Mouse (Mus musculus) heart, adult 11 months (tissue): ENCODE measurements around the gene Chchd3.

Experiments
- DNase-seq: peaks from one replicate; pipeline ENCODE4 v3.0.0; 2022

Gene Chchd3

GRCm38 (mm10) chr6:33059735-33060576 is at the start of gene Chchd3:
Gene Chchd3 (minus strand): TSS chr6:33060260.
- peak; percentile 100 for DNase-seq

DNA sequence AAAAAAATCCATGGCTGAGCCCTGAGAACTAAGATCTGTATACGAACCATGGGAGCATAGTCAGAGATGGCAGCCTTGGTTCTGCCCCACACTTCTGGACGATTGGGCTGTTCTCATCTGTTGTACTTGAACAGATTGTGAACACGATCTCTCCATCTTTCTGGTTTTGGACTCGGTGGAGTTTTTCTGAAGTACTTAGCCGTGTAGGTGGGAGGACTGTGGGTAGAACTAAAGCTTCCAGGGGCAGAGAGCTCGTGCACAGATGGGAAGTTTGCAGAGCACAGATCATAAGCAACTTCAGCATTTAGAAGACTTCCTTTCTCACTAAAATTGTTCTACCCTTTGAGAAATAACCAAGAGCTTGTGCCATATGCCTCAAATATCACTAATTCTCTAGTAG is 44.6 kb upstream of the Chchd3 start:
- DNase-seq: peak; percentile 41

GRCm38 (mm10) chr6:33098903-33099302 is 38.8 kb upstream of the Chchd3 start:
- DNase-seq: peak; percentile 55

DNA sequence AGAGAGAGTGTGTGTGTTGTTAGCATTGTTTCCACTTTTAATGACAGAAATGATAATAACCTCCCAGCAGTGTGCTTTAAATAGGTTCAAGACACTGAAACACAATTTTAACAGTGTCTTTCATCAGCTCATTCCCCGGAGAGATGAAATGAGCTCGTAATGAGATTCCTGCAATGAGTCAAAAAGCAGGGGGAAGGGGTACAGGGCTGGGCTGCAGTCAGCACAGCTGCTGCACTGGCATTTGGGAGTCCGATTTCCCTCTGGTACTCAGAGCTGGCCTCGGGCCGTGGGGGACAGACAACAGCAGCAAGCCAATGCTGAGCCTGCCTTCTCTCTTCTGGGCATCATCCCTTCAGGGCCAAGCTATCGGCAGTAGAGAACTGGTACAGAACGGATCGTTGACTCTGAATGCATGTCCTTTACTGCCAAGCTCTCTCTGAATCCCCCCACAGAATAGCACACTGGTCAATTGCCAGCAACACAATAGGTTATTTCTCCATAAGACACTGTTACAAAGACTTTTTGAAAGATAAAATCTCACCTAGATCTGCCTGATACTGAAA is 34.7 kb upstream of the Chchd3 start:
- DNase-seq: peak; percentile 28

DNA sequence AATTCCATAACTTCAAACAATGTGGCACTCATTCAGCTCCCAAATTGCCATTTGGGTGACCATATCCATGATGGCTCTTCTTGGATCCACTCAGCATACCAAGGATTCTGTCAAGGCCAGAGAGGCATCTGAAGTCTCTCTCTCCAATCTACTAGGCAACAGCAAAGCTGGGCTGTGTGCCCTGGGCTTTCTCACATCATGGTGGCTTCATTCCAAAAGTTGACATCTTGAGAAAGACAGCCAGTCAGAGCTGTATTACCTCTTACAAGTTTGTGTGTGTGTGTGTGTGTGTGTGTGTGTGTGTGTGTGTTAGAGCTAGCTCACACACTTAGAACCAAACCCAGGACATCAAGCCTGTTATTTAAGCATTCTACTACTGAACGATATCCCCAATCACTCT is 20.1 kb upstream of the Chchd3 start:
- peak; percentile 9 for DNase-seq

- peak; percentile 80 for DNase-seq
Observed at GRCm38 (mm10) chr6:33078260-33078936, 18.3 kb upstream of the Chchd3 start.

- DNase-seq: peak; percentile 15
Observed at GRCm38 (mm10) chr6:33066462-33066861, 6.4 kb upstream of the Chchd3 start.

GRCm38 (mm10) chr6:33059276-33059675 is 784 bp downstream of the Chchd3 start:
- peak; percentile 91 for DNase-seq

- peak; percentile 54 for DNase-seq
Observed at GRCm38 (mm10) chr6:33056392-33056791, 3.7 kb downstream of the Chchd3 start.

DNA sequence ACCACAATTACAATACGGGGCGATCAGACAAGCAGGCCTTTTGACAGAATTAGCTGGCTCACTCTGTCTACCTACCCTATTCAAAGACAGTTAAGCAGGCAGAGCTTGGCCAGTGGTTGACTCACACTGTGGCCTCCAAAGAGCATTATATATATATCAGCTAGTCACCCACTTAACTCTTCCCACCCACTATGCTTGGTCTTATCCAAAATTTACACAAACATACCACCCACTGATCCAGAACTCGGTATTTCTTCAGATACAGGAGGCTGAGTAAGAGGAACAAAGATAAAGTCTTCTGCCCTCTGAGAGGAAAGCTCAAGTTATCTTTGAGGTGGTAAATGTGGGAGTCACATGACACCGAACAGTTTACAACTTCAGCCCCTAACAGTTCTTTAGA is 4.4 kb downstream of the Chchd3 start:
- peak; percentile 54 for DNase-seq

DNA sequence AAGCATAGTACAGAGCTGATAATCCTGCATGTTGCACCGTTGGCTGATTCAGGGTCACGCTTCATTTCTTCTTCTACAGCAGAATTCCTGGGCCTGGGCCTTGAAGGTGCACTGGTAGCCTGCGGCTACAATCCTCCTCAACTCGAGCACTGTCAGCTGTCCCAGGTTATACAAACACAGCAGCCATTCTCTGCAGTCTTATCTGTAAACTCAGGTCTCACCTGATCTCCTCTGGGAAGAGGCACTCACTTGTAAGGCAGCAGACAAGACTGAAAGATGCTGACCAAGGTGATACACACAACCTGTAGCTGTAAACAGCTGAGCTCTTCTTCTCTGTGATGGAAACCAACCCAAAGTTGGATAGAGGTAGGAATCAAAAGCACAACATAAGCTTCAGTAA is 5.1 kb downstream of the Chchd3 start:
- peak; percentile 67 for DNase-seq

GRCm38 (mm10) chr6:33051642-33052041 is 8.4 kb downstream of the Chchd3 start:
- peak; percentile 72 for DNase-seq

GRCm38 (mm10) chr6:33049705-33050420 is 10.2 kb downstream of the Chchd3 start:
- DNase-seq: peak; percentile 83

DNA sequence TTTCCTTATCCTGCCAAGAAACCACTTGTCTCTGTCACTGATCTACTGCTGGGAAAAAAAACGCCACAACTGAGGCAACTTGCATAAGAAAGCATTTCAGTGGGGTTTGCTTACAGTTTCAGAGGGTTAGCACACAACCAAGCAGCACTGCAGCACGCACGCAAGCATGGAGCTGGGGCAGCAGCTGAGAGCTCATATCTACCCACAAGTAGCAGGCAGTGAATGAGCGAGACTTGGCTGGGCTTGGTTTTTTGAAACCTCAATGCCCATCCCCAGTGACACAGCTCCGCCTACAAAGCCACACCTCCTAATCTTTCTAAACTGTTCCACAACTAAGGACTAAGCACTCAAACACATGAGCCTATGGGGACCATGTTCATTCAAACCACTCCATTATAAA is 16.6 kb downstream of the Chchd3 start:
- DNase-seq: peak; percentile 70

GRCm38 (mm10) chr6:33042880-33043279 is 17.2 kb downstream of the Chchd3 start:
- peak; percentile 76 for DNase-seq

- peak; percentile 24 for DNase-seq
Observed at GRCm38 (mm10) chr6:33041978-33042377, 18.1 kb downstream of the Chchd3 start.

DNA sequence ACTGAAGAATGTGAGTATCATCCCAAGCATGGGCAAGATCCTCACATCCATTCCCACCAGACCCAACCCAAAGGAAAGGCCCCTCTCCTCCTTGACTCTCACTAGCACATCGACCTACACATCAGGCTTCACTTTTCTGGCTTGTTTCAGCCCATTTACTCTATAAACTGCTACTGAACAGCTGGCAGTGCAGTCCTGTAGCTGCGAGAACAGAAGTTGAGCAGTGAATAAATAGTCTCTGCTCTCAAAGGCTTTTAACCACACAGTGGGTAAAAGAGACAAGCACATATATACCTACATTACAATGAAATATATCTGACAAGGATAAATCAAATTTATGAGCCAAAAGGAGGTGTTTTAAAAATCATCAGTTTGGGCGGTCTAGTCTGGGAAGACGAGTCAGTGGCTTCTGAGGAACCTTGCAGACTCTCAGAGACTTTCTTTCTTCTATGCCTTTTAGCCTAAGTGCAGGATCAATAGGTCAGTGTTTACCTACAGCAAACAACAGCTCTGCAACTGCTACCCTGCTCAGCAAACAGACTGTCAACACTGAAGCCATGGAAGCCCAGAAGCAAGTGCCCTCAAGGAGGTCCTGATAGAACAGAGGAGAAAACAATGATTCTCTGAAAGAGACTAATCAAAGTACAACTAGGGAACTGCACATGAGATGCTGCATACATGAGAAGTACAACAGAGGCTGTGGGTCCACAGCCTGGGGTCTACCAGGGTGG is 19.5 kb downstream of the Chchd3 start:
- peak; percentile 58 for DNase-seq

DNA sequence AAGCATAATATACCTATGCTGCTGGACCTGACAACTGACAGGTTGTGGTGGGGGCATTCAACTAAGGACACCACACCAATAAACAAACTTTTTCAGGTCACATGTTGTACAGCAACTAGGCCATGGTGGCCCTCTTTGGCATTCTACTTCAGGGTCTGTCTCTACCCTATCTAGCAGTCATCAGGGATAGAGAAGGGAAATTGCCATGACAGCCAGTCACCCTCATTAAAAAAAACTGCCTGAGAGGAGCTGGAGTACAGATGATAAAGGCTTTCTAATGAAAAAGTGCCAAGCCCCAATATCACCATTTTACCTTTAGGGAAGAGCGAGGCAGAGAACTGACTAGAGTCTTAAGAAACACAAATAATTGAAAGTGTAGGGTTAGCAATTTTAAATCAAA is 27.5 kb downstream of the Chchd3 start:
- peak; percentile 79 for DNase-seq

- peak; percentile 93 for DNase-seq
Observed at GRCm38 (mm10) chr6:33031631-33032030, 28.4 kb downstream of the Chchd3 start.

GRCm38 (mm10) chr6:33028296-33028695 is 31.8 kb downstream of the Chchd3 start:
- no peak for DNase-seq

- peak; percentile 52 for DNase-seq
Observed at GRCm38 (mm10) chr6:33025041-33025440, 35.0 kb downstream of the Chchd3 start.

DNA sequence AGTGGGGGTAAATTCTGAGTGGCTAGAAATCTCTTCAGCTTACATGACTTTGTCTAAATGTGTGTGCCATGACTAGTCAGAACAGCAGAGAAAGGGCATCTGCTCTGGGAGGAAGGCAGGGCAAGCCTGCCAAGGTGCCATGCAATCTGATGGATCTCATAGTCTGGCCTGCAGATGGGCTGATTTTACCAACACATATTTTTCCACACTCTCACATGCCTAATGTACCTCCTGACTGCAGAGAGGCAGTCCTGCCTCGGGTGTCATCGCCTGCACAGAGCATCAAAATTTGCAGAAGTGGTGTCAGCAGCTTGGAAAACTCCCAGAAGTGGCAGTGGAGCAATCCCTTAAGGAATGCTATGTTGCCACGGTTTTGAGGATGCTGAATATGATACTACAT is 55.5 kb downstream of the Chchd3 start:
- DNase-seq: peak; percentile 77
